Mouse (Mus musculus): ENCODE data around the gene Lgi4.

GRCm38 (mm10) chr7:31060621-31061010 lies 1.5 kb downstream of the Lgi4 start:
- no peak for TF ChIP-seq CTCF (IDR thresholded peaks at IDR 0.05)
- TF ChIP-seq EP300 (IDR thresholded peaks at IDR 0.05): no peak
